Mouse (Mus musculus): Measurements from ENCODE around the gene Ergic1.
A peak's percentile ranks its signal among the peaks of the same experiment; 100 is the strongest.

GRCm38 (mm10) chr17:26690236-26690635 is 128.9 kb downstream of the Ergic1 start:
- TF ChIP-seq CTCF (IDR thresholded peaks at IDR 0.05) (peak; percentile 41), POLR2A (IDR thresholded peaks at IDR 0.05; ENCODE audit: insufficient read depth, low read depth, low read length) (no peak), EP300 (IDR thresholded peaks at IDR 0.05; ENCODE audit: insufficient read depth, low read depth, low read length) (no peak)

Data from heart, adult 2 months (tissue).